In the genomic region with DNA sequence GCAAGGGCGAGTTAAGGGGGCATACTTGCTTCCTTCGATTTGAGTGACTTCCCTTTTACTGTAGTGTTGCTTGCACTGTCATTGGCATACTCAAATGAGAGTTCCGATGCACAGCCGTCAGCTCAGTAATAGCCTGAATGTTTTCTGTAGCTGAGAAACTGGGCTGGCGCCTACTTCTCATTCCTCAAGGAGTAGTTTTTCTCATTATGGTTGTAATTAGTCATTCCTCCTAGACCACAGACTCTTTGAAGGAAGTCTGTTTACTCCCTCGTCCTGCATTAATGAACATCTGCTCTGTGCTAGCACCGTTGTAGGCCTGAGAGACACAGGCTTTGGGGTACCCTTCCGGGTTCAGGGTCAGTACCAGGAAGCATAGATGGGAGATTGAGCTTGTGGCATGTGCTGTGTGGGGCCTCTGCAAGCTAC, we compare ENCODE assay signal across 11 mouse cellular contexts.
A peak's percentile ranks its signal among the peaks of the same experiment; 100 is the strongest.
DNase-seq lines count a peak whose midpoint lies in the region; ATAC-seq and TF ChIP-seq lines count a peak whose summit lies in the region.
"Had no signal": no experiment of that assay in that cellular context is flagged by ENCODE, and none has a peak within 500 bp of the region (broad histone marks: within the 10 kb centered on the region; RNA-seq: fewer than 3 reads in every experiment).

No protein-coding gene starts in this region.

- peaks cover 8% of the 10 kb centered on the region; the same call in 1 of the 2 replicates for H3K4me1 ChIP-seq in hindbrain, postnatal 0 days (ENCODE audit: insufficient read depth, low read length)
- peaks cover 44% of the 10 kb centered on the region for H3K4me1 ChIP-seq in hindbrain, embryonic 14.5 days (replicated peaks; ENCODE audit: control insufficient read depth, insufficient read depth, low read length)
- H3K4me1 ChIP-seq in forebrain, embryonic 14.5 days (ENCODE audit: control insufficient read depth, insufficient read depth, low read length): peaks cover 41% of the 10 kb centered on the region
- H3K4me1 ChIP-seq in midbrain, embryonic 13.5 days (replicated peaks): peaks cover 63% of the 10 kb centered on the region

- H3K27ac ChIP-seq in hindbrain, postnatal 0 days: no peak overlapping the region; the same call in 1 of the 2 replicates
- no peak overlapping the region for H3K27ac ChIP-seq in hindbrain, embryonic 14.5 days
- H3K27ac ChIP-seq in forebrain, embryonic 14.5 days (ENCODE audit: low read depth, low read length): peak overlapping the region; percentile 66
- H3K27ac ChIP-seq in midbrain, embryonic 13.5 days: peak overlapping the region; percentile 52
- H3K27ac ChIP-seq: limb, embryonic 13.5 days had no signal

- no peak for DNase-seq in hindbrain, postnatal 0 days (ENCODE audit: low spot score)
- DNase-seq in hindbrain, embryonic 14.5 days (ENCODE audit: low spot score): no peak
- DNase-seq in forebrain, embryonic 14.5 days (ENCODE audit: low spot score): peak; percentile 73
- no peak for DNase-seq in lung, postnatal 10 days
- no peak for DNase-seq in urinary bladder, postnatal 4 days (ENCODE audit: low spot score in 2 of 2)
- no peak for DNase-seq in kidney, postnatal 36 days
- DNase-seq: kidney, postnatal 10 days had no signal

- TF ChIP-seq CTCF in hindbrain, postnatal 0 days (IDR thresholded peaks at IDR 0.05; ENCODE audit: low read depth): no peak

- no peak overlapping the region for H3K9ac ChIP-seq in hindbrain, postnatal 0 days (replicated peaks; ENCODE audit: low read length)
- H3K9ac ChIP-seq in hindbrain, embryonic 14.5 days: no peak overlapping the region
- no peak overlapping the region for H3K9ac ChIP-seq in forebrain, embryonic 14.5 days (ENCODE audit: low read length)
- no peak overlapping the region for H3K9ac ChIP-seq in midbrain, embryonic 13.5 days (replicated peaks)
- H3K9ac ChIP-seq: limb, embryonic 13.5 days had no signal

- H3K36me3 ChIP-seq in hindbrain, postnatal 0 days (ENCODE audit: insufficient read depth, low read length): no peaks in the 10 kb centered on the region
- no peaks in the 10 kb centered on the region for H3K36me3 ChIP-seq in hindbrain, embryonic 14.5 days (replicated peaks; ENCODE audit: control insufficient read depth, insufficient read depth)
- no peaks in the 10 kb centered on the region for H3K36me3 ChIP-seq in forebrain, embryonic 14.5 days (ENCODE audit: control insufficient read depth, insufficient read depth, low read length)
- H3K36me3 ChIP-seq in midbrain, embryonic 13.5 days: no peaks in the 10 kb centered on the region
- H3K36me3 ChIP-seq: limb, embryonic 13.5 days had no signal

- ATAC-seq in hindbrain, postnatal 0 days: 0 out of 2 replicates have a peak, but pooled peaks have one; percentile 35
- ATAC-seq in hindbrain, embryonic 14.5 days (ENCODE audit: low FRiP score): no peak
- ATAC-seq in CD4-positive, CD25-positive, alpha-beta regulatory T cell, adult 4 months: peak; percentile 40
- peak; percentile 73 for ATAC-seq in forebrain, embryonic 14.5 days
- 0 out of 2 replicates have a peak, but pooled peaks have one; percentile 49 for ATAC-seq in midbrain, embryonic 13.5 days

- H3K9me3 ChIP-seq in hindbrain, postnatal 0 days (ENCODE audit: low read length): no peaks in the 10 kb centered on the region
- no peaks in the 10 kb centered on the region for H3K9me3 ChIP-seq in hindbrain, embryonic 14.5 days (ENCODE audit: control insufficient read depth, low read length)
- H3K9me3 ChIP-seq in forebrain, embryonic 14.5 days (replicated peaks; ENCODE audit: control insufficient read depth, low read length): no peaks in the 10 kb centered on the region
- H3K9me3 ChIP-seq in midbrain, embryonic 13.5 days: no peaks in the 10 kb centered on the region
- H3K9me3 ChIP-seq: G1E; limb, embryonic 13.5 days had no signal

- H3K4me2 ChIP-seq in hindbrain, postnatal 0 days (ENCODE audit: low read depth, low read length): no peak overlapping the region
- no peak overlapping the region for H3K4me2 ChIP-seq in hindbrain, embryonic 14.5 days (replicated peaks)
- H3K4me2 ChIP-seq in forebrain, embryonic 14.5 days (ENCODE audit: low read length): no peak overlapping the region
- no peak overlapping the region for H3K4me2 ChIP-seq in midbrain, embryonic 13.5 days (replicated peaks)
- H3K4me2 ChIP-seq: limb, embryonic 13.5 days had no signal

- WGBS in hindbrain, postnatal 0 days: 44% methylated on average over 8 of the region's 8 CpGs
- WGBS in hindbrain, embryonic 14.5 days: 46% methylated on average over 8 of the region's 8 CpGs
- WGBS in forebrain, embryonic 14.5 days: 10% methylated on average over 8 of the region's 8 CpGs
- 54% methylated on average over 8 of the region's 8 CpGs for WGBS in midbrain, embryonic 13.5 days

- no peaks in the 10 kb centered on the region for H3K27me3 ChIP-seq in hindbrain, postnatal 0 days (ENCODE audit: insufficient read depth, low read length)
- no peaks in the 10 kb centered on the region for H3K27me3 ChIP-seq in hindbrain, embryonic 14.5 days (ENCODE audit: control insufficient read depth, insufficient read depth, low read length)
- H3K27me3 ChIP-seq in forebrain, embryonic 14.5 days (replicated peaks; ENCODE audit: control insufficient read depth, insufficient read depth, low read length): no peaks in the 10 kb centered on the region
- no peaks in the 10 kb centered on the region for H3K27me3 ChIP-seq in midbrain, embryonic 13.5 days

- no peak overlapping the region for H3K4me3 ChIP-seq in hindbrain, postnatal 0 days (ENCODE audit: low read length)
- no peak overlapping the region for H3K4me3 ChIP-seq in hindbrain, embryonic 14.5 days (replicated peaks; ENCODE audit: low read length)
- no peak overlapping the region for H3K4me3 ChIP-seq in forebrain, embryonic 14.5 days (ENCODE audit: low read depth, low read length)
- no peak overlapping the region for H3K4me3 ChIP-seq in midbrain, embryonic 13.5 days (replicated peaks)
- H3K4me3 ChIP-seq: limb, embryonic 13.5 days had no signal

Comparison
In these comparisons a context has a peak if more than half of its experiments do, and no peak if none do; other contexts are left out.
1. H3K27ac ChIP-seq: peak in forebrain, embryonic 14.5 days (single experiment) and midbrain, embryonic 13.5 days (single experiment); none in hindbrain, postnatal 0 days (single experiment) and hindbrain, embryonic 14.5 days (single experiment).